Mouse (Mus musculus): ENCODE data around the gene Slc26a10. TPM values are rescaled to one million over a fixed set of nuclear protein-coding genes. Genes with fewer than 3 reads are reported as not detected.
"Not testable (repeated sequence)": the region's sequence is repeated elsewhere in the genome, so short reads cannot be mapped to it uniquely, and the experiment has no call there.

Gene Slc26a10
- polyA plus RNA-seq, 1 experiment: not detected

DNA sequence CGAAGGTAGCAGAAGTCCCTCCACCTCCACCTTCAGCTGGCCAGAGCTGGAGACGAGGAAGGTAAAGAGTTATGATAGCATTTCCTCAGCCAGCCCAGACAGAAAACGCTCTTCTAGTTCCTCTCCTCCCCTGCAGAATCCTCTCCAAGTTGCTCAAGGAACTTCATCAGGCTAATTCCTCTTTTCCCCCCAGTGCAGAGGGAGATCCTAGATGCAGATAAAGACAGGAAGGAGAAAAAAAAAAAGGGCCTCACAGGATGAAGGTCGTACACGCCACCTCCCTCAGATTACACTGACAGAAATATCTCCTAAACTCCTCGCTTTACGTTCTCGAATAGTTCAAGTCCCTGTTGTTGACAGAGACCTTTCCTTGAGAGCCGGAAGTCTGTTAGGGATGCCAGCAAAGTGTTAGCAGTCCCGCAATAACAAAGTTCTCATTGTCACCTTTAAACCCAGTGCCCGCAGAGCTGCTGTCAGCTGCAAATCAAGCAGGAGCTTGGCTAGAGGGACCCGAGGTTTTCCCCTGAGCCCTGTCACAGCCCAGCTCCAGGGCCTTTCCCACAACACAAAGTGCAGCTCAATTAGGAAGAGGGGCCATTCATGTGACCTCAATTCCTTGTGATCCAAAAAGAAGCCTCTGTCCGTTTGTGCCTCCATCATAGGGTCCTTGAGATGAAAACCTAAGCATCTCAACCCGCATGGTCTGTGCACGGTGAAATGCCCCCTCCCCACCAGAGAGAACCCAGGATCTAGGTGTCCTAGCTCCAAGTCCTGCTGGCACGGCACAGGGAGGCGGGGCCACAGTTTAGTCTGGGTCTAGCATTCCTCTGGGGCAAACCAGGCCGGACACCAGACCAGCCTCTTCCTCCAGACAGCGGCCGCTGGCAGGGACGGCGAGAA, 14.2 kb upstream of the Slc26a10 start:
- TF ChIP-seq POLR2A (IDR thresholded peaks at IDR 0.05; ENCODE audit: insufficient read depth, low read depth, low read length) (no peak), CTCF (IDR thresholded peaks at IDR 0.05; ENCODE audit: insufficient read depth, low read depth, low read length) (no peak)
- H3K4me3 ChIP-seq (ENCODE audit: insufficient read depth, low read depth, low read length): peak overlapping the region; percentile 91
- peaks cover 44% of the 10 kb centered on the region for H3K4me1 ChIP-seq (ENCODE audit: control insufficient read depth, insufficient read depth, low read length)
- peak overlapping the region; percentile 24 for H3K27ac ChIP-seq (ENCODE audit: insufficient read depth, low read depth, low read length)
- WGBS: 7% methylated on average over 22 of the region's 22 CpGs

DNA sequence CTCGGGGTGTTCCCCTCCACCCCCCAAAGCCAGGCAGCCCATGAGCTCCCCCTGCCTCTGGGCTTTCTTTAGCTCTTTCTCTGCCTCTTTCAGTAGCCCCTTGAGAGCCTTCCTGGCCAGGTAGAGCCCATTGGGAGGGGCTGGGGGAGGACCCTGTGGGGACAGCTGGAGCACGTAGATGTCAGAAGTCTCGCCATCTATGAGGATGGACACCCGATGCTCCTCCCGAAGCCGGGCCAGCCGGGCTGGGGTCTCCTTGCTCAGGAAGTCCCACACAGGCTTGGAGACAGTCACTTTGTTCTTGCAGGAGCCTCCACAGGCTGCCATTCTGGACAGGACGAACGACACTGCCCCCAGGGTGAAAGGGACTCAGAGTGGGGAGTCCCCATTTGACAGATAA, 12.6 kb upstream of the Slc26a10 start:
- TF ChIP-seq POLR2A (IDR thresholded peaks at IDR 0.05; ENCODE audit: insufficient read depth, low read depth, low read length): no peak
- no peak for TF ChIP-seq CTCF (IDR thresholded peaks at IDR 0.05; ENCODE audit: insufficient read depth, low read depth, low read length)
- H3K4me3 ChIP-seq (ENCODE audit: insufficient read depth, low read depth, low read length): no peak overlapping the region
- peaks cover 55% of the 10 kb centered on the region for H3K4me1 ChIP-seq (ENCODE audit: control insufficient read depth, insufficient read depth, low read length)
- WGBS: 87% methylated on average over 9 of the region's 9 CpGs
- H3K27ac ChIP-seq (ENCODE audit: insufficient read depth, low read depth, low read length): no peak overlapping the region

DNA sequence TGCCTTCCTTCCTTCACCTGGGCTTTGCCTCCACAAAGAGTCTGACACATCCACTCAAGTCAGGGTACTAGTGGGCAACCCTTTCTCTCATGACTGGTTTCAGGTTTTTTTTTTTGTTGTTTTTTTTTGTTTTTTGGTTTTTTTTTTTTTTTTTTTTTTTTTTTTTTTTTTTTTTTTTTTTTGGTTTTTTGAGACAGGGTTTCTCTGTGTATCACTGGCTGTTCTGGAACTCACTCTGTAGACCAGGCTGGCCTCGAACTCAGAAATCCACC, 11.5 kb upstream of the Slc26a10 start:
- H3K27ac ChIP-seq (ENCODE audit: insufficient read depth, low read depth, low read length); H3K4me3 ChIP-seq (ENCODE audit: insufficient read depth, low read depth, low read length): not testable (repeated sequence)
- WGBS: 82% methylated on average over 1 of the region's 1 CpGs
- H3K4me1 ChIP-seq (ENCODE audit: control insufficient read depth, insufficient read depth, low read length): peaks cover 56% of the 10 kb centered on the region

DNA sequence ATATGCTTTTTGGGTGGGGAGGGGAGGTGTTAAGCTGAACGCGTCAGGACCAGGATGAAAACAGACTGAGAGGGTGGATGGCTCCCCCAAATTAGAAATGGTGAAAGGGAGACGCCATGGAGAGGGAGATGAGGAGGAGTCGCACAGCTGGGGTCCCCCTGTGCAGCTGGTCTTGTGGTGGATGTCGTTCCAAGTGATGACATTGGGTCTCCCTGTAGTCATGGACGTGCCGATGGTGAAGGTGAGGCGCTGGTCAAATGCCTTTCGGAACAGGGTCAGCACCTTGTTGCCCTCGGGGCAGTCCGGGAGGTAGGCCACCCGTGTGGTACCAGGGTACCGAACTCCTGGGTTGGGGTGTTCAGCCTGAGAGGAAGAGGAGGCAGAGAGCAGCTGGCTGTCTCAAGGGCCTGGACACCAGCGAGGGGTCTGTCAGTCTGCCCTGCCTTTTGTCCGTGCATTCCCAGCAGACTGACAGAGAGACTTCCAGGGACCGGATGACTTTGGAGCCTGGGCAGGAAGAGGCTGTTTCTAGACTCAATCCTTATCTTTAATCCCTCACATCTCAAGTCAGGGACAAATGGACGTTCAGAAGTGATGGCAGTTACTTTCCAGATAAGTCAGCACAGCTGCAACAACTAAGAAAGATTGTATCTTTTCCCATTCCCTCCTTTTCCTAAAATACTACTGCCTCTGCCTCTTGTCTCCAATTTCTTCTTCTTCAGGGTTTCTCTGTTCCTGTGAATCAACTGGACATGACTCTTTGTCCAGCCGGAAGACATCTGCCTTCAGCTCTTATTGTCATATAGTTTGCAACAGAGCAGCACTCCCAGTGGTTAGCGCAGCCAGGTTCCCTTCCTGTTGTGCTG, 11.0 kb upstream of the Slc26a10 start:
- TF ChIP-seq POLR2A (IDR thresholded peaks at IDR 0.05; ENCODE audit: insufficient read depth, low read depth, low read length) (no peak), CTCF (IDR thresholded peaks at IDR 0.05; ENCODE audit: insufficient read depth, low read depth, low read length) (no peak)
- Histone ChIP-seq H3K27ac (ENCODE audit: insufficient read depth, low read depth, low read length) (no peak overlapping the region), H3K4me3 (ENCODE audit: insufficient read depth, low read depth, low read length) (no peak overlapping the region), H3K4me1 (ENCODE audit: control insufficient read depth, insufficient read depth, low read length) (peaks cover 51% of the 10 kb centered on the region)
- 65% methylated on average over 19 of the region's 19 CpGs for WGBS

DNA sequence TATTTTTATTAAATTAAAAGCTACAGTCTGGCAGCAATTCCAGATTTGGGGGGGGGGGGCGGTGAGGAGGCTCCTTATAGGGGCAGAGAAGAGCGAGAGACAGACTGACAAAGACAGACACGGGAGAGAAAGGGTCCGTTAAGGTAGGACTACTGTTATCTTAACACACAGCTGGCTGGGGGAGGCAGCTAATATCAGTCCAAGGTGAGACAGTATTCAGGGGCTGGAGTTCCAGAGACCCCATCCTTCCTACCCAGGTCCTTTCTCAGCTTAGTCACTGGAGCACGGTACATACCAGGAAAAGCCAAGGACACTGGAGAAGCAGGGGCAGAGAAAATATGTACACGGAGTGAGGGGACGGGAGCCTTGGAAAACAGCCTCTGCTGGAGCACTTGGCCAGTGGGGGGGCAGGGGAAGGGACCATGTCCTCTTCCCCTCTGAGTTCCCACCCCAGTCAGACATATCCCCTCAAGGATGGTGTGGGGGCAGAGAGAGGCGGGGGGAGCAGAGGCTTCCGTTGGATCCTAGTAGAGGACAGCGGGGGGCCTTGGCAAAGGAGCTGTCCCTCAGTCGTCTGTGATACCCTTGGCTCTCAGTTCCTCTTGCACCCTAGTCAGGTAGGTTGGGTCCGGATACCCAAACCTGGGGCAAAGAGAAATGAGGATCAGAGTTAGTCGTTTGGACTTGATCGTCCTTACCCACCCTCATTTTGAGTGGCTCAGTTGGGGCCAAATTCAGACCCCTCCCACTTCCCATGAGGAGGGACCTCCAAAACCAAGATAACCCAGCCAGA, 10.1 kb upstream of the Slc26a10 start:
- no peak for TF ChIP-seq CTCF (IDR thresholded peaks at IDR 0.05; ENCODE audit: insufficient read depth, low read depth, low read length)
- TF ChIP-seq POLR2A (IDR thresholded peaks at IDR 0.05; ENCODE audit: insufficient read depth, low read depth, low read length): no peak
- WGBS: 48% methylated on average over 14 of the region's 14 CpGs
- no peak overlapping the region; the same call in 1 of the 2 replicates for H3K27ac ChIP-seq (ENCODE audit: insufficient read depth, low read depth, low read length)
- peaks cover 46% of the 10 kb centered on the region for H3K4me1 ChIP-seq (ENCODE audit: control insufficient read depth, insufficient read depth, low read length)
- no peak overlapping the region for H3K4me3 ChIP-seq (ENCODE audit: insufficient read depth, low read depth, low read length)

DNA sequence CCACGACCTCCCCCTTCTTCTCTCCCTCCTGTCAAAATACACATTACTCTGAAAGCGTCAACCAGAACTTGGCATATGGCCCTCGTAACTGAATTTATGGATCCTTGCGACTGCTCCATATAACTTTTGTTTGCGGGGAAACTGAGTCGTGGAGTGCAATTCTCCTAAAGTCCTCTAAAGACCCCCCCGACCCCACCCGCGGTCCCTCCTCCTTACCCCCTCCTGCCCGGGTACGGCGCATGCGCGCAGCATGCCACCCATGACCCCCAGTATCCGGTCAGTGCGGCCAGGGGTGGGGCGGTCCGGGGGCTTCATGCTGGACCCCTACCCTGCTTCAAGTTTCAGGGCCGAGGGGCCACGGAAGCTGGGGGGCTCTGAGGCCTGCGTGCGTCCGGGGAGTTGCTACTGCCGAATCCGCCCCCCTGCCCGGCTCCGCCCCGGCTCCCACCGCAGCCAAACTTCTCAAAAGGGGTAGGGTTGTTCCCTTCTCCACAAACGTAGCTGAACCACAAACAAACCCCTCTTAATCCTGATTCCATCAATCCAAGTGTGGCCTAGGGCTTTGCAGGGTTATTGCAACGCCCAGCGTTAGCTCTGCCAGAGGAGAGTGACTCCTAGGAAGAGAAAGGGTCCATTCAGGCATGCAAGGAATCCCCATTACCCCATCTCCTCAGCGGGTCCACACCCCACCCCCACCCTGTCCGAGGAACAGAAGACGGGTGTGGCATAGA, 9.4 kb upstream of the Slc26a10 start, which contains the start of gene Arhgef25:
Arhgef25 (minus strand) TSS at position 433 of the 731 bp plus-strand sequence.
- TF ChIP-seq CTCF (IDR thresholded peaks at IDR 0.05; ENCODE audit: insufficient read depth, low read depth, low read length) (no peak), POLR2A (IDR thresholded peaks at IDR 0.05; ENCODE audit: insufficient read depth, low read depth, low read length) (no peak)
- Histone ChIP-seq H3K27ac (ENCODE audit: insufficient read depth, low read depth, low read length) (no peak within 1 kb of the TSS; the same call in 1 of the 2 replicates), H3K4me3 (ENCODE audit: insufficient read depth, low read depth, low read length) (peak within 1 kb of the TSS; percentile 91), H3K4me1 (ENCODE audit: control insufficient read depth, insufficient read depth, low read length) (peaks cover 44% of the 10 kb centered on the region)
- WGBS: 15% methylated on average over 35 of the region's 35 CpGs

DNA sequence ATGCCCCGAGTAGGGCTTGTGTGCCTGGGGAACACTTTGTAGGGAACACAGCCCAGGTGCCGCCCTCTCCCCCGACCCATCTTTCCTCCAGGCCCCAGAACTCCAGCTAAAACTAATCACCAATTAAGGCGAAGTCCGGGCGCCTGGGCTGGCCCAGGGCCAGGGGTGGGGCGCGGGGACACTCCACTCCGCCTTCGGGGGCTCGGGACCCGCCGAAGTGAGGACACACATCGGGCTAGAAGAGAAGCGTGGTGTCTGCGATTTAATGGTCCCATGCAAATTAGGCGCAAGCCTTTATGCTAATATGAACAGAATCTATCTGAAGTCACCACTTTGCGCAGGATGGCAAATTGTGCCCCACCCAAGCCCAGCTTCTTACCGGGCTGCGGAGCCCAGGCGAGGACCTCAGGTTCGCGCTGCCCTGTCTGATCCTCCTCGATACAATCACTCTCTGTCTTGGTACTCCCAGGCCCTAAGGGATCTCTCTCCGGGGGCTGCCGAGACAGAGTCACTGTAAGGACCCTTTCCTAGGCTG, 8.7 kb upstream of the Slc26a10 start:
- 11% methylated on average over 26 of the region's 26 CpGs for WGBS
- peak overlapping the region; percentile 91 for H3K4me3 ChIP-seq (ENCODE audit: insufficient read depth, low read depth, low read length)
- peaks cover 41% of the 10 kb centered on the region for H3K4me1 ChIP-seq (ENCODE audit: control insufficient read depth, insufficient read depth, low read length)
- no peak for TF ChIP-seq POLR2A (IDR thresholded peaks at IDR 0.05; ENCODE audit: insufficient read depth, low read depth, low read length)
- no peak for TF ChIP-seq CTCF (IDR thresholded peaks at IDR 0.05; ENCODE audit: insufficient read depth, low read depth, low read length)
- H3K27ac ChIP-seq (ENCODE audit: insufficient read depth, low read depth, low read length): no peak overlapping the region

Data from olfactory bulb, adult 2 months (tissue).